Mouse (Mus musculus) midbrain, embryonic 13.5 days (tissue): Measurements from ENCODE around the gene Isoc2a. TPM values are rescaled to one million over a fixed set of nuclear protein-coding genes. Genes with fewer than 3 reads are reported as not detected.
"Not testable (repeated sequence)": the region's sequence is repeated elsewhere in the genome, so short reads cannot be mapped to it uniquely, and the experiment has no call there.

ENCODE experiments used
- ATAC-seq: fragments of 200-750 bp; cut with Nextera tagmentation; 2 replicates; pipeline ENCODE4 v1.8.0; 2017; ENCODE audit warnings: mild to moderate bottlenecking, moderate TSS enrichment, moderate library complexity
- H3K27ac ChIP-seq: fragments of 300-500 bp; sonication (generic); 2 replicates; pipeline ENCODE4 v1.5.1; 2015; ENCODE audit warnings: inconsistent platforms, mild to moderate bottlenecking, moderate library complexity
- H3K27me3 ChIP-seq: fragments of 300-500 bp; sonication (generic); 2 replicates; pipeline ENCODE4 v1.6.1; 2015; ENCODE audit warnings: mild to moderate bottlenecking, inconsistent platforms
- H3K36me3 ChIP-seq: fragments of 300-500 bp; sonication (generic); 2 replicates; pipeline ENCODE4 v1.6.1; 2015; ENCODE audit warnings: mild to moderate bottlenecking, inconsistent platforms
- H3K4me1 ChIP-seq: fragments of 300-500 bp; sonication (generic); replicated peaks from 2 replicates; pipeline ENCODE4 v1.6.1; 2015; ENCODE audit warnings: inconsistent platforms
- H3K4me2 ChIP-seq: fragments of 300-500 bp; sonication (generic); replicated peaks from 2 replicates; pipeline ENCODE4 v1.6.1; 2015; ENCODE audit warnings: moderate library complexity, mild to moderate bottlenecking, inconsistent platforms
- H3K4me3 ChIP-seq: fragments of 300-500 bp; sonication (generic); replicated peaks from 2 replicates; pipeline ENCODE4 v1.5.1; 2015; ENCODE audit warnings: mild to moderate bottlenecking, inconsistent platforms
- H3K9ac ChIP-seq: fragments of 300-500 bp; sonication (generic); replicated peaks from 2 replicates; pipeline ENCODE4 v1.6.1; 2015; ENCODE audit warnings: mild to moderate bottlenecking, inconsistent platforms
- H3K9me3 ChIP-seq: fragments of 300-500 bp; sonication (generic); 2 replicates; pipeline ENCODE4 v1.6.1; 2016; ENCODE audit warnings: mild to moderate bottlenecking, inconsistent platforms
- WGBS: fragments of 180-500 bp; shearing (Covaris S2); methylation state at CpG from one replicate; pipeline ENCODE4 v1.1.7; 2015; 5-methylcytosine and 5-hydroxymethylcytosine counted together
- polyA plus RNA-seq: library from polyadenylated mRNA; unstranded; fragments of >200 nt; fragmentation: Nextera tagmentation; extraction: Ambion mirVana; gene quantifications from 2 replicates; pipeline ENCODE4 v1.2.1, GENCODE M21; 2015

The Isoc2a gene
- polyA plus RNA-seq, 1 experiment from 2014 or later: 0.65 TPM

DNA sequence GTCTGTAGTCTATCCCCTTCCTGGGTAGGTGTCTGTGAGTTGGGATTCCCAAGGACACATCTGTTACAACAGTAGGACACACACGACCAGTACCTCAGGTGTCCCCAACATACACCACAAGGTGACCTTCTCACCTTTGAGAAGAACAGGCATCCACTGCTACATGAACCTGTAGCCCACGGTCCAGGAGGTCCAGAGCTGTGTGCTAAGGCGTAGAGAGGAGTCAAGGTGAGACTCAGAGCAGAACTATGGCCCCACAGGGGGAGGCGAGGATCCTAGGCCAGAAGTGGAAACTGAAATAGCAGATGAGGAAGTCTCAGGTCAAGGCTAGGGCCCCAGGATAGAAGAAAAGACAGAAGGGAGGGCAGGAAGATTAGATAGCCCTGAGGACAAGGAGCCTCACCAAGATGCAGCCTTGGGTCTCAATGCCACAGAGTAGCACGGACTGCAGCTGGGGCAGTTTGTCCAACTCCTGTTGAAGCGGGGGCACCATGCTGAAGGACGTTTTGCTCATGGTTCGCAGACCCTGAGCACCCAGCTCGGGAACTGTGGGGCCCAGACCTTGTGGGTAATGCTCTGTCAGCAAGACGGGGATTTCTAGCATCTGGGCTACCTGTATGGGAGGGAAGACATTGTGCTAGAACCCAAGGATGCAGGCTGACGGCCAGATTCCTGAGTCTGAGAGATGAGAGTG lies 26.2 kb upstream of the Isoc2a start:
- Histone ChIP-seq H3K4me3 (no peak overlapping the region), H3K4me2 (no peak overlapping the region), H3K4me1 (no peaks in the 10 kb centered on the region), H3K36me3 (no peaks in the 10 kb centered on the region), H3K27ac (no peak overlapping the region), H3K9me3 (no peaks in the 10 kb centered on the region), H3K27me3 (peaks cover 13% of the 10 kb centered on the region), H3K9ac (no peak overlapping the region)
- WGBS: 79% methylated on average over 11 of the region's 11 CpGs
- ATAC-seq: no peak

DNA sequence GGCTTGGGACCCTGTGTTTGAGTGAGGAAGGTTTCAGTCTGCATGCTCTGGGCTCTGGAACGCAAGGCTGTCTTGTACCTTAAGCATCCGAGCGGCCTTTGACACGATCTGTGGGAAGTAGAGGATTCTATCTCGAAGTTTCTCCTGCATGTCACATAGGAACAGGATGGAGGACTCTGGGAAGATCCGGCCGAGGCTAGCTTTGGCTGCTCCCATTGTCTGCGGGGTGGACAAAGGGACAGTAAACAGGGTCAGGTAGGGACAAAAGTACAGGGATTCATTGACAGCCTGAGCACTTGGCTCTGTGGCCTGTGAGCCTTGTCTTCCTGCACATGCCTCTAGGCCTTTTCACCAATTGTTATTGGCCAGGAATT lies 25.7 kb upstream of the Isoc2a start:
- H3K4me3 ChIP-seq: no peak overlapping the region
- H3K27me3 ChIP-seq: peaks cover 9% of the 10 kb centered on the region
- H3K4me2 ChIP-seq: no peak overlapping the region
- 68% methylated on average over 8 of the region's 8 CpGs for WGBS
- H3K36me3 ChIP-seq: no peaks in the 10 kb centered on the region
- H3K27ac ChIP-seq: no peak overlapping the region
- H3K9ac ChIP-seq: no peak overlapping the region
- no peak for ATAC-seq
- no peaks in the 10 kb centered on the region for H3K4me1 ChIP-seq
- no peaks in the 10 kb centered on the region for H3K9me3 ChIP-seq

DNA sequence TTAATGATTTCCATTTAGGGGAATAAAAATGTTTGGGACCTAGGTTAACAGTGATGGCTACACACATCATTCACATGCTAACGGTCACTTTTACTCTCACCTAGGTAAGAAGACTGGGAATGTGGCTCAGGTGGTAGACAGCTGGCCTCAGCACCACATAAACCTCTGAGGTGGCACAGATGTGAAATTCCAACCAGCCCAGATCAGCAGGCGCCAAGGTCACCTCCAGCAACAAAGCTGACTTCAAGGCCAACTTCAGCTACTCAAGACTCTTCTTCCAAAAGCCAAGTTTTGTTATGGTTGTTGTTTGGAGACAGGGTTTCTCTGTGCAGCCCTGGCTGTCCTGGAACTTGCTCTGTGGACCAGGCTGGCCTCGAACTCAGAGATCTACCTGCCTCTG lies 23.3 kb upstream of the Isoc2a start:
- ATAC-seq: no peak
- 89% methylated on average over 3 of the region's 3 CpGs for WGBS
- no peak overlapping the region for H3K4me2 ChIP-seq
- no peaks in the 10 kb centered on the region for H3K9me3 ChIP-seq
- H3K4me3 ChIP-seq: no peak overlapping the region
- peaks cover 4% of the 10 kb centered on the region; the same call in 1 of the 2 replicates for H3K27me3 ChIP-seq
- no peaks in the 10 kb centered on the region for H3K4me1 ChIP-seq
- no peak overlapping the region for H3K9ac ChIP-seq
- H3K27ac ChIP-seq: no peak overlapping the region
- H3K36me3 ChIP-seq: no peaks in the 10 kb centered on the region

DNA sequence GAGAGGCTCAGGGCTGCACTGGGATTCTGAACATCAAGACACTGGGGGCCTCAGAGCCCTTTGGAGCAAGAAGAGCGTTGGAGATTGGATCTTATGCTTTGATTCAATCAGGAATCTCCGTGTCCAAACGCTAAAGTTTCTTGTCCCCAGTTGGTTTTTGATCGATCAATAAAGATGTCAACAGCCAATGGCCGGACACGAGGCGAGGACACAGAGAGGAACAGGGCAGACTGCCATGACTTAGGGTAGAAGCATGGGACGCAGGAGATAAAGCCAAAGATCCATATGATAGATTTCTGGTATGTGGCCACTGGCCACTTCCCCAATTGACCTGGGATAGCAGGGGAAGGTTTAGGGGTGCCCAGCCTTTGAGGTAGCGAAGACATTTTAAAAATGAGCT lies 20.4 kb upstream of the Isoc2a start:
- no peaks in the 10 kb centered on the region for H3K4me1 ChIP-seq
- no peaks in the 10 kb centered on the region for H3K36me3 ChIP-seq
- no peak overlapping the region for H3K27ac ChIP-seq
- H3K4me2 ChIP-seq: no peak overlapping the region
- no peaks in the 10 kb centered on the region for H3K27me3 ChIP-seq
- H3K9me3 ChIP-seq: no peaks in the 10 kb centered on the region
- no peak overlapping the region for H3K4me3 ChIP-seq
- 87% methylated on average over 9 of the region's 9 CpGs for WGBS
- H3K9ac ChIP-seq: no peak overlapping the region
- no peak for ATAC-seq

DNA sequence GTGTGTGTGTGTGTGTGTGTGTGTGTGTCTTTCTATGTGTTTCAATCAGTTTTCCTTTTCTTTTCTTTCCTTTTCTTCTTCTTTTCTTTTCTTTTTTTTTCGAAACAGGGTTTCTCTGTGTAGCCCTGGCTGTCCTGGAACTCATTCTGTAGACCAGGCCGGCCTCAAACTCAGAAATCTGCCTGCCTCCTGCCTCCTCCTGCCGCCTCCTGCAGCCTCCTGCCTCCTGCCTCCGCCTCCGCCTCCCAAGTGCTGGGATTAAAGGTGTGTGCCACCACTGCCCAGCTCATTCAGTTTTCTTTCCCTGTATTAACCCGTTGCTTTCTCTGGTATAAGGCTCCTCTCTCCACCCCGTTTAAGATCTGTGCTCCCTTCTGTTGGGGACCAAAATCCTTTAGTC lies 19.6 kb upstream of the Isoc2a start:
- Histone ChIP-seq H3K4me2 (no peak overlapping the region), H3K36me3 (no peaks in the 10 kb centered on the region), H3K27ac (no peak overlapping the region), H3K27me3 (no peaks in the 10 kb centered on the region), H3K9ac (no peak overlapping the region), H3K4me1 (no peaks in the 10 kb centered on the region), H3K4me3 (no peak overlapping the region), H3K9me3 (no peaks in the 10 kb centered on the region)
- no peak for ATAC-seq
- 55% methylated on average over 6 of the region's 7 CpGs for WGBS

DNA sequence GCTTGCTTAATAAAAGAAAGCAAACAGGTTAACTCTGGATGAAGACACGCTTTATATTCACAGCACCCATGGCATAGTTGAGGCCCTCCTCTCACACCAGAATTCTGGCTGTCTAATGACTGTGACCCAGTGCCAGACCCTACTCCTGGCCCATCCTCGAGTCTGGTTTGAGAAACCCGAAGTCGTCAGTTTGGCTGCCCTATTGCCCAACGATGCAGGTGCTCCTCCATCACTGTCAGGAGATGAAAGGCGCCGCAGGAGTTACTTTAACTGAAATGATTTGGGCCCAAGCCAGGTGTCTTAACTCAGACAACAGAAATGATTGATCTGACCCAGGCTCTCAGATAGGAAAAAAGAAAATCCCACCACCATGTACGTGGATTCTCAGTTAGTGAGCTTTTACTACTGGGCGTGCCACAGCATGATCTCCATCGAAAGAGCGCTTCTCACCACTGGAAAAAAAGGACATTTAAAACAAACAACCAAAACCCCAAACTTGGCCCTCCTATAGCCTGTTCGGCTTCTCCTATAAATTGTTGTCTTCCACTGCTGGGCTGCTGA lies 17.5 kb upstream of the Isoc2a start:
- Histone ChIP-seq H3K4me2 (no peak overlapping the region), H3K9me3 (no peaks in the 10 kb centered on the region), H3K4me1 (no peaks in the 10 kb centered on the region), H3K9ac (no peak overlapping the region), H3K36me3 (no peaks in the 10 kb centered on the region), H3K27ac (no peak overlapping the region), H3K27me3 (no peaks in the 10 kb centered on the region), H3K4me3 (no peak overlapping the region)
- no peak for ATAC-seq
- WGBS: 83% methylated on average over 12 of the region's 12 CpGs

DNA sequence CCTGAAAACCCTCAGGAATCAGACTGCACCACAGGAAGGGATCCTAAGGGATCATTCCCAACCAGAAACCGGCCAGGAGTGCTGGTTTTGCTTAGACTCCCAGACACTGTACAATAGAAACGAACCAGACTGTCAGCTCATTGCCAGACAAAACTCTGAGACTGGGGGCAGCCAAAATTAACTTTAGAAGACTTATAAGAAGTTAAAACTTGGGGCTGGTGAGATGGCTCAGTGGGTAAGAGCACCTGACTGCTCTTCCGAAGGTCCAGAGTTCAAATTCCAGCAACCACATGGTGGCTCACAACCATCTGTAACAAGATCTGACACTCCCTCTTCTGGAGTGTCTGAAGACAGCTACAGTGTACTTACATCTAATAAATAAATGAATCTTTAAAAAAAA lies 16.0 kb upstream of the Isoc2a start:
- not testable (repeated sequence) for H3K9me3 ChIP-seq, H3K27me3 ChIP-seq, H3K36me3 ChIP-seq, H3K4me2 ChIP-seq, H3K9ac ChIP-seq, ATAC-seq, H3K27ac ChIP-seq, H3K4me1 ChIP-seq, H3K4me3 ChIP-seq
- WGBS: 86% methylated on average over 3 of the region's 3 CpGs

DNA sequence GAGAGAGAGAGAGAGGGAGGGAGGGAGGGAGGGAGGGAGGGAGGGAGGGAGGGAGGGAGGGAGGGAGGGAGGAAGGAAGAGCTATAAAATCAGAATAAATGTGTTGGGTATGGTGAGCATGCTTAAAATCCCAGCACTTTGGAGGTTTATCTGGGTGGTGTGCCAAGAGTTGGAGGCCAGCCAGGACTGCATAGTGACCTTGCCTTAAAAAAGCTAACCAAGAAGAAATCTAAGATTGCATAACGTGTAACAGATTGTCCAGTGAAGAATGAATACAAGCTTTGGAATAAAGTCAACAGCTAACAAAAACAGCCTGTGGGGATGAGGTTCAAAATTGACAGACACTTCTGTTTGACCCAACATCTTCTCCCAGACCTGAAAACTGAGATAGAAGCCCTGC lies 13.9 kb upstream of the Isoc2a start:
- no peak overlapping the region for H3K27ac ChIP-seq
- H3K27me3 ChIP-seq: no peaks in the 10 kb centered on the region
- H3K9me3 ChIP-seq: no peaks in the 10 kb centered on the region
- no peak overlapping the region for H3K4me3 ChIP-seq
- WGBS: 73% methylated on average over 1 of the region's 1 CpGs
- H3K4me2 ChIP-seq: no peak overlapping the region
- no peak for ATAC-seq
- peaks cover 13% of the 10 kb centered on the region for H3K4me1 ChIP-seq
- H3K9ac ChIP-seq: no peak overlapping the region
- H3K36me3 ChIP-seq: no peaks in the 10 kb centered on the region

DNA sequence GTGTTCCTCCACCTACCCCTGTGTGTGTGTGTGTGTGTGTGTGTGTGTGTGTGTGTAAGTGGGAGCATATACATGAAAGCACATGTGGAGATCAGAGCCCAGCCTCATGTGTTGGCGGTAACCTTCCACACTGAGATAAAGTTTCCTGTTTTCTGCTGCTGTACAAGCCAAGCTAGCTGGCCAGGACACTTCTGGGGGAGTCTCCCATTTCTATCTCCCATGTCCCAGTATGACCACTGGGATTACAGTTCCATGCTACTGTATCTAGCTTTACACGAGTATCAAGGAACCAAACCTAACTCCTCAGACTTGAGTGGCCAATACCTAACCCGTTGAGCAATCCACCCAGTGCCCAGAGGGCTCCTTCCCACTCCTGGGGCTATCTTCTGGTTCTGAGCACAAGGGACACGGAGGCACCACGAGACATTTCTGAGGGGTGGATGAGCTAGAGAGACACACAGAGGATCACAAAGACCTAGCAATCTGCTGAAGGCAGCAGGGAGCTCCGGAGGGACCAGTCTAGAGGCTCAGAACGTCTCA lies 13.3 kb upstream of the Isoc2a start:
- no peaks in the 10 kb centered on the region for H3K9me3 ChIP-seq
- H3K4me1 ChIP-seq: peaks cover 13% of the 10 kb centered on the region
- H3K27me3 ChIP-seq: no peaks in the 10 kb centered on the region
- H3K27ac ChIP-seq: no peak overlapping the region
- no peak overlapping the region for H3K4me2 ChIP-seq
- no peaks in the 10 kb centered on the region for H3K36me3 ChIP-seq
- no peak for ATAC-seq
- WGBS: 79% methylated on average over 7 of the region's 7 CpGs
- no peak overlapping the region for H3K9ac ChIP-seq
- H3K4me3 ChIP-seq: no peak overlapping the region

DNA sequence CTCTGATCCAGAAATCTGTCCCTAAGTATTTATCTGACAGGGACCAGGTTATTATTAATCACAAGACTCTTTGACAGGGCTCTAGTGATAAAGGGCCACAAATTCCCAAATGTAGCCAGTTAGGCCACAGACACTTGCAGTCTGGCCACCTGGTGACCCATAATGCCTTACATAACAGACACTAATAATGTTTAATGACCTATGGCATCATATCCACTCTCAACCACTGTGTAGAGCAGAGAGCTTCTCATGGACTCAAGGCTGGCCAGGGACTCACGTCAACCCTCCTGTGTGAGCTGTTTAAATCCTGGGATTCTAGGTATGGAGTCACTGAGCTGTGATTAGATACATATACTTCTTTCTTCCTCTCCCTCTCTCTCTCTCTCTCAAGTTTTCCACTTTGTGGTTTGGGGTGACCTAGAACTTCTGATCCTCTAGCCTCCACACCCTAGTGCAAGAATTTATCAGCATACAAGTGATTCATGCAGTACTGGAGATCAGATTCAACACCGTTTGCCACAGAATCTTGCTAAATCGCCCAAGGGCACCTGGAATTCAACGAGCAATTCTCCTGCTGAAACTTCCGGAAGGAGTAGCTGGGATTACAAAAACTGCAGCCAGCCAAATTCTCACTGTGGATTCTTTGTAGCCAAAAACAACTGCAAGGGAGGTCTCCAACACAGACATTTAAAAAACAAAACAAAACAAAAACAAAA lies 12.7 kb upstream of the Isoc2a start:
- H3K4me3 ChIP-seq: no peak overlapping the region
- H3K9ac ChIP-seq: no peak overlapping the region
- WGBS: 84% methylated on average over 5 of the region's 5 CpGs
- no peaks in the 10 kb centered on the region for H3K27me3 ChIP-seq
- H3K36me3 ChIP-seq: no peaks in the 10 kb centered on the region
- H3K9me3 ChIP-seq: no peaks in the 10 kb centered on the region
- H3K4me1 ChIP-seq: peaks cover 13% of the 10 kb centered on the region
- no peak overlapping the region for H3K4me2 ChIP-seq
- no peak overlapping the region for H3K27ac ChIP-seq
- no peak for ATAC-seq

DNA sequence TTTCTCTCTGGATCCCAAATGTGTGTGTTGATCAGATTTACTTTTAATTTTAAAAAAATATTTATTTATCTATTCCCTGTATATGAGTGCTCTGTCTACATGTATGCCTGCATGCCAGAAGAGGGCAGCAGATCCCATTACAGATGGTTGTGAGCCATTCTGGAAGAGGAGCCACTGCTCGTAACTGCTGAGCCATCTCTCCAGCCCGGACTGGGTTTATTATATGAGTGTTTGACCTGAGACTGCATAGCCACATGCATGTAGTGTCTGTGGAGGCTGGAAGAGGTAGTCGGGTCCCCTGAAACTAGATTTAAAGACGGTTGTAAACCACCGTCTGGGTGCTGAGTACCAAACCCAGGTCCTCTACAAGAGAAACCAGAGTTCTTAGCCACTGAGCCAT lies 11.9 kb upstream of the Isoc2a start:
- 0 out of 2 replicates have a peak, but pooled peaks have one; percentile 28 for ATAC-seq
- peak overlapping the region; percentile 58 for H3K4me3 ChIP-seq
- peak overlapping the region; percentile 64 for H3K4me2 ChIP-seq
- WGBS: 69% methylated on average over 5 of the region's 5 CpGs
- H3K27ac ChIP-seq: 0 out of 2 replicates have a peak overlapping the region, but pooled peaks have one; percentile 68
- H3K27me3 ChIP-seq: no peaks in the 10 kb centered on the region
- no peaks in the 10 kb centered on the region for H3K9me3 ChIP-seq
- H3K4me1 ChIP-seq: peaks cover 13% of the 10 kb centered on the region
- no peaks in the 10 kb centered on the region for H3K36me3 ChIP-seq
- peak overlapping the region; percentile 64; the same call in 1 of the 2 replicates for H3K9ac ChIP-seq
